Mouse (Mus musculus): Measurements from ENCODE around the gene Slit3. TPM values are rescaled to one million over a fixed set of nuclear protein-coding genes. Genes with fewer than 3 reads are reported as not detected.
A peak's percentile ranks its signal among the peaks of the same experiment; 100 is the strongest.

Gene Slit3
- total RNA-seq, 2 experiments from 2014 or later, result 56.9 to 64.1 TPM

GRCm38 (mm10) chr11:35293197-35293596, 172.2 kb downstream of the Slit3 start:
- intact Hi-C loops (cut with DNase I), result no loop called here
- no peak for DNase-seq (ENCODE audit: low spot score in 2 of 2)

GRCm38 (mm10) chr11:35294670-35295069, 173.6 kb downstream of the Slit3 start:
- no peak for DNase-seq (ENCODE audit: low spot score in 2 of 2)
- intact Hi-C loops (cut with DNase I), result no loop called here

GRCm38 (mm10) chr11:35295162-35295799, 174.3 kb downstream of the Slit3 start:
- DNase-seq (ENCODE audit: low spot score in 2 of 2), result no peak
- intact Hi-C loops (cut with DNase I), result no loop called here

GRCm38 (mm10) chr11:35296803-35297202, 175.8 kb downstream of the Slit3 start:
- no peak for DNase-seq (ENCODE audit: low spot score in 2 of 2)
- intact Hi-C loops (cut with DNase I), result no loop called here

- intact Hi-C loops (cut with DNase I), result no loop called here
- no peak for DNase-seq (ENCODE audit: low spot score in 2 of 2)
Measured at GRCm38 (mm10) chr11:35297319-35297718, 176.3 kb downstream of the Slit3 start.

- DNase-seq (ENCODE audit: low spot score in 2 of 2), result no peak
- intact Hi-C loops (cut with DNase I), result no loop called here
Measured at GRCm38 (mm10) chr11:35298526-35298925, 177.5 kb downstream of the Slit3 start.

GRCm38 (mm10) chr11:35299857-35300375, 178.9 kb downstream of the Slit3 start:
- intact Hi-C loops (cut with DNase I), result no loop called here
- DNase-seq (ENCODE audit: low spot score in 2 of 2), result no peak

- intact Hi-C loops (cut with DNase I), result no loop called here
Measured at GRCm38 (mm10) chr11:35302272-35302671, 181.2 kb downstream of the Slit3 start.

GRCm38 (mm10) chr11:35304216-35304975, 183.4 kb downstream of the Slit3 start:
- intact Hi-C loops (cut with DNase I), result no loop called here
- peak in 1 of 2 experiments; percentile 32 for DNase-seq (ENCODE audit: low spot score in 2 of 2)

More at GRCm38 (mm10) chr11:35302272-35302671, 181.2 kb downstream of the Slit3 start:
- DNase-seq (ENCODE audit: low spot score in 2 of 2), result no peak

- no peak for DNase-seq (ENCODE audit: low spot score in 2 of 2)
- intact Hi-C loops (cut with DNase I), result no loop called here
Measured at GRCm38 (mm10) chr11:35305111-35305510, 184.1 kb downstream of the Slit3 start.

GRCm38 (mm10) chr11:35305910-35306309, 184.9 kb downstream of the Slit3 start:
- peak in 1 of 2 experiments; percentile 37 for DNase-seq (ENCODE audit: low spot score in 2 of 2)
- intact Hi-C loops (cut with DNase I), result no loop called here

- no peak for DNase-seq (ENCODE audit: low spot score in 2 of 2)
- intact Hi-C loops (cut with DNase I), result no loop called here
Measured at GRCm38 (mm10) chr11:35306922-35307321, 185.9 kb downstream of the Slit3 start.

- intact Hi-C loops (cut with DNase I), result no loop called here
- no peak for DNase-seq (ENCODE audit: low spot score in 2 of 2)
Measured at GRCm38 (mm10) chr11:35307992-35308391, 187.0 kb downstream of the Slit3 start.

- no peak for DNase-seq (ENCODE audit: low spot score in 2 of 2)
- intact Hi-C loops (cut with DNase I), result no loop called here
Measured at GRCm38 (mm10) chr11:35315449-35316028, 194.5 kb downstream of the Slit3 start.

GRCm38 (mm10) chr11:35317221-35317620, 196.2 kb downstream of the Slit3 start:
- intact Hi-C loops (cut with DNase I), result no loop called here
- DNase-seq (ENCODE audit: low spot score in 2 of 2), result no peak

- DNase-seq (ENCODE audit: low spot score in 2 of 2), result no peak
- intact Hi-C loops (cut with DNase I), result no loop called here
Measured at GRCm38 (mm10) chr11:35317775-35318432, 196.9 kb downstream of the Slit3 start.

- intact Hi-C loops (cut with DNase I), result no loop called here
- no peak for DNase-seq (ENCODE audit: low spot score in 2 of 2)
Measured at GRCm38 (mm10) chr11:35318433-35319020, 197.5 kb downstream of the Slit3 start.

GRCm38 (mm10) chr11:35320518-35320917, 199.5 kb downstream of the Slit3 start:
- DNase-seq (ENCODE audit: low spot score in 2 of 2), result no peak
- intact Hi-C loops (cut with DNase I), result no loop called here

- intact Hi-C loops (cut with DNase I), result no loop called here
- DNase-seq (ENCODE audit: low spot score in 2 of 2), result no peak
Measured at GRCm38 (mm10) chr11:35324397-35324796, 203.4 kb downstream of the Slit3 start.
